Mouse (Mus musculus): ENCODE measurements around the gene Btbd17.

Gene Btbd17

GRCm38 (mm10) chr11:114771896-114772295 lies 23.8 kb downstream of the Btbd17 start:
- intact Hi-C loops (cut with DNase I), result no loop called here

DNA sequence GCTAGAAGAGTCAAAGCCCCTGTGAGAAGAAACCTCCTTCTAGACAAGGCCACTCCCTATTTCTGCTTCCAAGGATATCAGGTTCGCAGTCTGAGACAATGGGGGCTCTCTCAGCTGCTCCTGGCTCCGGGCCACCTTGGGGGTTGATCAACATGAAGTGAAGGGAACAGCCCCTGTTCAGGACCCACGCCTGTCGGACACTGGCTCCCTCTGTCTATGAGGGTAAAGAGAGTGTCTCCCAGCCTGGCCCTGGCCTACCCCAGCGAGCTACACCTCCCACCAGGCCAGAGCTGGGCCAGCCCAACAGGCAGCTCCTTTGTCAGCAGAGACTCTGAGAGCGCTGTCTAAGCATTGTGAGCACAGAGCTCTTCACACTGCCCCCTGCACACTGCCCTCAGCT lies 25.8 kb downstream of the Btbd17 start:
- intact Hi-C loops (cut with DNase I), result no loop called here

DNA sequence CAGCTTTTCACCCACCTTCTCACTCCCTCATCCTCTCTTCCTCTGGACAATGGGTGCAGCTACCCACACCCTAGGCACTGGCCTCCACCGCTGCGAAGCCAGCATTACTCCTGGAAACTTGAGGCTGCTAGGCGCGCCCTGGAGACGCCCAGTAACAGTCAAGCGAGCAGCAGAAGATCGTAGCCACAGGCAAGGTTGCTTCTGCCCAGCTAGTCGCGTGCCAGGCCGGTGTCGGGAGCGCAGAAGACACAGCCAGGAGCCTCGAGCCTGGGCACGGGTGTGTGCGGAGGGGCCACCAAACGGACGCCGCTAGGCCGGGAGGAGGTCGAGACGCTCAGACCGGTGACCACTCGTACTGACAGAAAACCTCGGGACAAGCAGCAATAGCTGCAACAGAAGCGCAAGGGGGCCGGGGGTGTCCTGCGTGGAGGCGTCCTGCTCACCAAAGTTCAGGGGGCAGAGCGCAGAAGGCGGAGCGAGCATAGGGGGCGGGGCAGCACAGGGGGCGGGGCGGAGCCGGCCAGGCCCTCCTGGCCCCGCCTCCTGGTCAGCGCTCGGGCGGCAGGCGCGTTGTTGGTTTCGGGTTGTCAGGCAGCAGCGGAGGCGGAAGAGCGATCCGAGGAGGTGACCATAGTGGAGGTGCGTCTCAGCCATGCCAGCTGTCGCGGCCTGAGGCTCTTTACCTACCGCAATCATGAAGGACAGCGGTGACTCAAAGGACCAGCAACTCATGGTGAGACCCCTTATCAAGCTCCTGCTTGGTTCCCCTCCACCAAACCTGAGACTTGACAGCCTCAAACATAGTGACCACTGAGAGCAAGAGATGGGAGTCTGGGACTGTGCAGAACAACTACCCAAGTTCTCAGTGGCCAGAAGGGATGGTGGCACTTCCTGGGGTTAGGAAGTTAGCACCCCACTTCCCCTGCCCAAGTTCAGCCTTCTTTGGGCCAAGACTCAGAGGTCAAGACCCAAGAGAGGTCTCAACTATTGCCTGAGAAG lies 30.6 kb downstream of the Btbd17 start, which contains the start of gene Kif19a:
Gene Kif19a (plus strand): TSS at position 569 of the 999 bp plus-strand sequence.
- intact Hi-C loops (cut with DNase I), result no loop called here

GRCm38 (mm10) chr11:114747564-114748138 lies 48.1 kb downstream of the Btbd17 start:
- intact Hi-C loops (cut with DNase I), result loop anchor here (5.0 kb wide), 1 partner anchor 165 kb away; no protein-coding TSS in a partner anchor

DNA sequence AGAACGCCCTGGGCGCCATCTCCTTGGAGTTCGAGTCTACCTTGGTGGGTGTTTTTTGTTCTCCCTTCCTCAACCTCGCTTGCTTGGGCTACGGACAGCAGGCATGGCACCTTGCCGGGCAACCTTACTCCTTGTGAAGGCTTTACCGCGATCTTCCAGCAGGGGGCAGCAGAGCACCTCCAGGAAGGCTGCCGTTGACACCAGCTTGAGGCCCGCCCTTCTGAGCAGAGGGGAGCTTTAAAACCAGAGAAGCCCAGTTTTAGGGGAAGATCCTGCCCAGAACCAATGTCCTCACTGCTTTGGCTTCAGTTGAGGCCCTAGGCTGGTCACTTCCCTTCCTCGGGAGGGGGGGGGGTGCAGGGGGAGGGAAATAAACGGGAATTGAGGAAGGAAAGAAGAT lies 50.6 kb downstream of the Btbd17 start:
- intact Hi-C loops (cut with DNase I), result loop anchor here (1.0 to 5.0 kb wide), 2 partner anchors 44 to 167 kb away; no protein-coding TSS in a partner anchor

GRCm38 (mm10) chr11:114741451-114741850 lies 54.3 kb downstream of the Btbd17 start:
- intact Hi-C loops (cut with DNase I), result no loop called here

Data from adrenal gland (tissue).